Mouse (Mus musculus): Measurements from ENCODE around the gene Gle1. TPM values are rescaled to one million over a fixed set of nuclear protein-coding genes. Genes with fewer than 3 reads are reported as not detected.
A peak's percentile ranks its signal among the peaks of the same experiment; 100 is the strongest.

Gene Gle1
- polyA plus RNA-seq, 1 experiment, result 7.0 TPM

GRCm38 (mm10) chr2:29971838-29972635, 36.8 kb downstream of the Gle1 start:
- Histone ChIP-seq H3K36me3 (ENCODE audit: control insufficient read depth) (no peaks in the 10 kb centered on the region; the same call in 1 of the 2 replicates), H3K27me3 (ENCODE audit: control insufficient read depth) (peaks cover 48% of the 10 kb centered on the region), H3K4me3 (replicated peaks) (no peak overlapping the region), H3K4me1 (ENCODE audit: control insufficient read depth) (peaks cover 10% of the 10 kb centered on the region), H3K9me3 (ENCODE audit: control insufficient read depth, low read length) (no peaks in the 10 kb centered on the region)
- TF ChIP-seq TAL1 (IDR thresholded peaks at IDR 0.05; ENCODE audit: low read length), result peak; percentile 30; the same call in 2 of the 3 replicates
- TF ChIP-seq GATA1 (IDR thresholded peaks at IDR 0.05; ENCODE audit: low read length), result no peak

DNA sequence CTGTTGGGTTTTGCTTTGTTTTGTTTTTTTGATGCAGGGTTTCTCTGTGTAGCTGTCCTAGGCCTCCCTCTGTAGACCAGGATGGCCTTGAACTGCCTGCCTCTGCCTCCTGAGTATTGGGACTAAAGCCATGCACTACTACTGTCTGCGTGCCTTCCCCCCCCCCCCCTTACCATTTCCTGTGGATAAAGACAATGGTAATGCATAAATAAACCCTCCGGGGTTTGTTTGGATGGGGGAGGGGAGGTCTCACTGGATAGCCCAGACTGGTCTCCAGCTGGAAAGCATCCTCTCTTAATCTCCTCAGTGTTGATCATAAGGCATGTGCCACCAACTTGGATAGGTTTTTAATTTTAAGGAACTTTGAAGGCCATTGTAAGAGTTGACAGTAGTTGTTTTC, 38.3 kb downstream of the Gle1 start:
- Histone ChIP-seq H3K4me1 (ENCODE audit: control insufficient read depth) (peaks cover 10% of the 10 kb centered on the region), H3K9me3 (ENCODE audit: control insufficient read depth, low read length) (no peaks in the 10 kb centered on the region), H3K4me3 (replicated peaks) (no peak overlapping the region), H3K36me3 (ENCODE audit: control insufficient read depth) (no peaks in the 10 kb centered on the region), H3K27me3 (ENCODE audit: control insufficient read depth) (peaks cover 33% of the 10 kb centered on the region)
- no peak for TF ChIP-seq TAL1 (IDR thresholded peaks at IDR 0.05; ENCODE audit: low read length)
- no peak for TF ChIP-seq GATA1 (IDR thresholded peaks at IDR 0.05; ENCODE audit: low read length)

GRCm38 (mm10) chr2:29977307-29977706, 42.1 kb downstream of the Gle1 start:
- no peaks in the 10 kb centered on the region; the same call in 1 of the 2 replicates for H3K36me3 ChIP-seq (ENCODE audit: control insufficient read depth)

DNA sequence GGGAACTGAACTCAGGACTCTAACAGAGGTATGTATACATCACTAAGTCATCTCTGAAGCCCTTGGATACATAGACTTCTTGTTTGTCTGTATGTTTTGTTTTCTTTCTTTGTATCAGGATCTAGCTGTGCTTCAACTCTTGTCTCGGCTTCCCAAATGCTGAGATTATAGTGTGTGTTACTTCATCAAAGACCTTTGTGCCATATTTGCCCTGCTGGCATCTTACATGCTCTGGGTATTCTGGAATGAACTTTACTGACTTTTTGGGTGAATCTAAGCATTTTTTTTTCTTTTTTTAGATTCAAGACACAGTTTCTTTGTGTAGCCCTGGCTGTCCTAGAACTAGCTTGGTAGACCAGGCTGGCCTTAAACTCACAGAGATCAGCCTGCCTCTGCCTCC, 45.4 kb downstream of the Gle1 start:
- Histone ChIP-seq H3K9me3 (ENCODE audit: control insufficient read depth, low read length) (no peaks in the 10 kb centered on the region), H3K36me3 (ENCODE audit: control insufficient read depth) (no peaks in the 10 kb centered on the region; the same call in 1 of the 2 replicates), H3K4me1 (ENCODE audit: control insufficient read depth) (no peaks in the 10 kb centered on the region), H3K27me3 (ENCODE audit: control insufficient read depth) (no peaks in the 10 kb centered on the region), H3K4me3 (replicated peaks) (no peak overlapping the region)
- TF ChIP-seq GATA1 (IDR thresholded peaks at IDR 0.05; ENCODE audit: low read length) (no peak), TAL1 (IDR thresholded peaks at IDR 0.05; ENCODE audit: low read length) (no peak)

More at GRCm38 (mm10) chr2:29977307-29977706, 42.1 kb downstream of the Gle1 start:
- Histone ChIP-seq H3K4me3 (replicated peaks) (no peak overlapping the region), H3K9me3 (ENCODE audit: control insufficient read depth, low read length) (no peaks in the 10 kb centered on the region), H3K27me3 (ENCODE audit: control insufficient read depth) (peaks cover 13% of the 10 kb centered on the region), H3K4me1 (ENCODE audit: control insufficient read depth) (peaks cover 4% of the 10 kb centered on the region)
- TF ChIP-seq TAL1 (IDR thresholded peaks at IDR 0.05; ENCODE audit: low read length), result no peak
- no peak for TF ChIP-seq GATA1 (IDR thresholded peaks at IDR 0.05; ENCODE audit: low read length)

- Histone ChIP-seq H3K36me3 (ENCODE audit: control insufficient read depth) (peaks cover 11% of the 10 kb centered on the region; the same call in 1 of the 2 replicates), H3K9me3 (ENCODE audit: control insufficient read depth, low read length) (no peaks in the 10 kb centered on the region), H3K4me3 (replicated peaks) (no peak overlapping the region), H3K4me1 (ENCODE audit: control insufficient read depth) (no peaks in the 10 kb centered on the region), H3K27me3 (ENCODE audit: control insufficient read depth) (no peaks in the 10 kb centered on the region)
- TF ChIP-seq GATA1 (IDR thresholded peaks at IDR 0.05; ENCODE audit: low read length) (no peak), TAL1 (IDR thresholded peaks at IDR 0.05; ENCODE audit: low read length) (no peak)
These were observed 56.7 kb downstream of the Gle1 start for GRCm38 (mm10) chr2:29991962-29992361.

GRCm38 (mm10) chr2:30009101-30009500, 73.9 kb downstream of the Gle1 start:
- TF ChIP-seq GATA1 (IDR thresholded peaks at IDR 0.05; ENCODE audit: low read length) (no peak), TAL1 (IDR thresholded peaks at IDR 0.05; ENCODE audit: low read length) (no peak)
- Histone ChIP-seq H3K9me3 (ENCODE audit: control insufficient read depth, low read length) (no peaks in the 10 kb centered on the region), H3K4me3 (replicated peaks) (no peak overlapping the region), H3K4me1 (ENCODE audit: control insufficient read depth) (no peaks in the 10 kb centered on the region), H3K27me3 (ENCODE audit: control insufficient read depth) (no peaks in the 10 kb centered on the region), H3K36me3 (ENCODE audit: control insufficient read depth) (peaks cover 14% of the 10 kb centered on the region; the same call in 1 of the 2 replicates)

Other genes starting within 250 kb of the Gle1 start
- not detected in 2 replicates for gene Gm13420, start 183.7 kb upstream of the Gle1 start, polyA plus RNA-seq (2012)
- gene Gm13547, start 176.1 kb upstream of the Gle1 start, polyA plus RNA-seq (2012), result not detected in 2 replicates
- 4.5 and 6.0 TPM in 2 replicates for gene Coq4, start 147.9 kb upstream of the Gle1 start, polyA plus RNA-seq (2012)
- gene Trub2, start 146.9 kb upstream of the Gle1 start, polyA plus RNA-seq (2012), result 0.20 and 0.69 TPM in 2 replicates
- gene Slc27a4, start 132.8 kb upstream of the Gle1 start, polyA plus RNA-seq (2012), result 0.10 and 0.19 TPM in 2 replicates
- gene Urm1, start 115.4 kb upstream of the Gle1 start, polyA plus RNA-seq (2012), result 5.1 and 6.7 TPM in 2 replicates
- 17.8 and 25.1 TPM in 2 replicates for gene Cercam, start 66.3 kb upstream of the Gle1 start, polyA plus RNA-seq (2012)
- 5.7 and 6.0 TPM in 2 replicates for gene Odf2, start 46.2 kb upstream of the Gle1 start, polyA plus RNA-seq (2012)
- gene Sptan1, start 30.1 kb downstream of the Gle1 start, polyA plus RNA-seq (2012), result 0.01 and 0.04 TPM in 2 replicates
- gene Wdr34, start 113.5 kb downstream of the Gle1 start, polyA plus RNA-seq (2012), result 0.69 and 1.6 TPM in 2 replicates
- gene Set, start 122.0 kb downstream of the Gle1 start, polyA plus RNA-seq (2012), result 11.7 and 14.7 TPM in 2 replicates
- 0.09 and 0.13 TPM in 2 replicates for gene Pkn3, start 142.3 kb downstream of the Gle1 start, polyA plus RNA-seq (2012)
- 1.6 and 2.8 TPM in 2 replicates for gene Zdhhc12, start 158.2 kb downstream of the Gle1 start, polyA plus RNA-seq (2012)
- gene Zer1, start 189.2 kb downstream of the Gle1 start, polyA plus RNA-seq (2012), result 1.7 and 2.4 TPM in 2 replicates
- gene Tbc1d13, start 198.3 kb downstream of the Gle1 start, polyA plus RNA-seq (2012), result 0.72 and 0.83 TPM in 2 replicates
- gene Endog, start 236.1 kb downstream of the Gle1 start, polyA plus RNA-seq (2012), result 0.45 and 0.55 TPM in 2 replicates
- 2.5 and 2.9 TPM in 2 replicates for gene Spout1, start 243.0 kb downstream of the Gle1 start, polyA plus RNA-seq (2012)